Mouse (Mus musculus) liver, embryonic 11.5 days (tissue): ENCODE measurements at regions not wholly inside any gene's neighbourhood (a gene's known extent, or its start where the extent isn't known, plus 50 kb on each side); places are given as distances from the start of the nearest gene placed in this dataset.

Experiments
- ATAC-seq: fragments of 200-750 bp; cut with Nextera tagmentation; replicated peaks from 2 replicates; pipeline ENCODE4 v1.8.0; 2017; ENCODE audit warnings: moderate number of reproducible peaks, mild to moderate bottlenecking, moderate TSS enrichment, moderate library complexity; ENCODE audit not compliant: low FRiP score
- DNase-seq: peaks from one replicate; pipeline ENCODE4 v3.0.0-alpha.2; 2017; ENCODE audit warnings: low spot score
- H3K27ac ChIP-seq: fragments of 300-500 bp; sonication (generic); 2 replicates; pipeline ENCODE4 v1.5.1; 2014; ENCODE audit warnings: mild to moderate bottlenecking, low read depth, low read length, control low read depth
- H3K27me3 ChIP-seq: fragments of 300-500 bp; sonication (generic); replicated peaks from 2 replicates; pipeline ENCODE4 v1.6.1; 2014; ENCODE audit warnings: low read length, mixed read lengths; ENCODE audit not compliant: control insufficient read depth, insufficient read depth
- H3K36me3 ChIP-seq: fragments of 300-500 bp; sonication (generic); 2 replicates; pipeline ENCODE4 v1.6.1; 2014; ENCODE audit warnings: mild to moderate bottlenecking, low read length, moderate library complexity, mixed read lengths; ENCODE audit not compliant: control insufficient read depth, insufficient read depth
- H3K4me1 ChIP-seq: fragments of 300-500 bp; sonication (generic); replicated peaks from 2 replicates; pipeline ENCODE4 v1.6.1; 2014; ENCODE audit warnings: low read length, mixed read lengths; ENCODE audit not compliant: control insufficient read depth, insufficient read depth
- H3K4me2 ChIP-seq: fragments of 300-500 bp; sonication (generic); 2 replicates; pipeline ENCODE4 v1.6.1; 2014; ENCODE audit warnings: mild to moderate bottlenecking, control low read depth, moderate library complexity
- H3K4me3 ChIP-seq: fragments of 300-500 bp; sonication (generic); 2 replicates; pipeline ENCODE4 v1.5.1; 2014; ENCODE audit warnings: low read depth, low read length, control low read depth
- H3K9ac ChIP-seq: fragments of 300-500 bp; sonication (generic); 2 replicates; pipeline ENCODE4 v1.6.1; 2014; ENCODE audit warnings: low read depth, low read length, control low read depth
- H3K9me3 ChIP-seq: fragments of 300-500 bp; sonication (generic); 2 replicates; pipeline ENCODE4 v1.6.1; 2016; ENCODE audit warnings: low read length, inconsistent platforms, mixed read lengths; ENCODE audit not compliant: control insufficient read depth
- WGBS: fragments of 180-500 bp; shearing (Covaris S2); extraction: QIAGEN DNeasy Blood & Tissue Kit; methylation state at CpG from one replicate; pipeline ENCODE4 v1.1.7; 2014; 5-methylcytosine and 5-hydroxymethylcytosine counted together

- Histone ChIP-seq H3K4me1 (peaks cover 5% of the 10 kb centered on the region; the same call in 1 of the 2 replicates), H3K9ac (no peak overlapping the region), H3K4me3 (no peak overlapping the region), H3K27ac (no peak overlapping the region), H3K4me2 (no peak overlapping the region), H3K9me3 (no peaks in the 10 kb centered on the region), H3K36me3 (no peaks in the 10 kb centered on the region), H3K27me3 (no peaks in the 10 kb centered on the region)
- no peak for DNase-seq
- no peak for ATAC-seq
- WGBS = 88% methylated on average over 6 of the region's 6 CpGs
Measured at GRCm38 (mm10) chr10:17538944-17539533, 184.0 kb upstream of the Cited2 start.

- no peak overlapping the region for H3K4me2 ChIP-seq
- H3K27ac ChIP-seq = no peak overlapping the region
- ATAC-seq (no peak), DNase-seq (no peak)
- no peaks in the 10 kb centered on the region for H3K27me3 ChIP-seq
- no peaks in the 10 kb centered on the region for H3K36me3 ChIP-seq
- no peak overlapping the region for H3K4me3 ChIP-seq
- no peaks in the 10 kb centered on the region for H3K9me3 ChIP-seq
- no peak overlapping the region for H3K9ac ChIP-seq
- peaks cover 5% of the 10 kb centered on the region; the same call in 1 of the 2 replicates for H3K4me1 ChIP-seq
- 51% methylated on average over 6 of the region's 6 CpGs for WGBS
Measured at GRCm38 (mm10) chr10:17540404-17541375, 182.3 kb upstream of the Cited2 start.

GRCm38 (mm10) chr10:17542104-17542846, 180.7 kb upstream of the Cited2 start:
- DNase-seq = no peak
- H3K9ac ChIP-seq = no peak overlapping the region
- no peak overlapping the region for H3K27ac ChIP-seq
- H3K4me3 ChIP-seq = no peak overlapping the region
- 86% methylated on average over 8 of the region's 8 CpGs for WGBS
- ATAC-seq = no peak
- H3K27me3 ChIP-seq = no peaks in the 10 kb centered on the region
- no peaks in the 10 kb centered on the region for H3K9me3 ChIP-seq
- peaks cover 5% of the 10 kb centered on the region; the same call in 1 of the 2 replicates for H3K4me1 ChIP-seq
- no peaks in the 10 kb centered on the region for H3K36me3 ChIP-seq
- no peak overlapping the region for H3K4me2 ChIP-seq

DNA sequence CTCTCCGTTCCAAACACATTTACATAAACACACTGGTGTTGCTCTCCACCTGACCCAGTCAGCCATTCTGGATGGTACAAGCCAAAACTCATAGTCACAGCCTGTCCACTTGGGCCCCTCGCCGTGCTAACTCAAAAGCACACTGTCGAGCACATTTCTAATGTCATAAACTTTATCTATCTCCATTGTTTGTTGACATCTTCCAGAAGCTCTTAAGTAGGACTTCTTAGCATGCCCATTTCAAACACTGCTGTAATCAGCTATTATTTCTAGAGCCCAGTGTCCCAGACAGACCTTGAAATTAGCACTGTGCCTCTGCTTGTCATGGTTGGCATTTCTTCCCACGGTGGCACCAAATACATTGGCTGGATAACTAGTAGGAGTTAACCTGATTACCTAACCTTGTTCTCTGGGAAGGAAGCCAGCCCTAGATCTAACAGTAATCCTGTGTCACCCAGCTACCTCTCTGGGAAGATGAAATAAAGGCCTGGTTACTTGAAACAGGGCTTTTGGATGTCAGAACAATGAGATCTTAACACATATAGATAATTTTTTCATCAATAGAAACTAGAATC, 180.1 kb upstream of the Cited2 start:
- no peaks in the 10 kb centered on the region for H3K27me3 ChIP-seq
- no peaks in the 10 kb centered on the region for H3K9me3 ChIP-seq
- H3K36me3 ChIP-seq = no peaks in the 10 kb centered on the region
- no peak overlapping the region for H3K4me3 ChIP-seq
- H3K9ac ChIP-seq = no peak overlapping the region
- peaks cover 5% of the 10 kb centered on the region; the same call in 1 of the 2 replicates for H3K4me1 ChIP-seq
- DNase-seq (no peak), ATAC-seq (no peak)
- no peak overlapping the region for H3K27ac ChIP-seq
- 80% methylated on average over 5 of the region's 5 CpGs for WGBS
- H3K4me2 ChIP-seq = no peak overlapping the region

DNA sequence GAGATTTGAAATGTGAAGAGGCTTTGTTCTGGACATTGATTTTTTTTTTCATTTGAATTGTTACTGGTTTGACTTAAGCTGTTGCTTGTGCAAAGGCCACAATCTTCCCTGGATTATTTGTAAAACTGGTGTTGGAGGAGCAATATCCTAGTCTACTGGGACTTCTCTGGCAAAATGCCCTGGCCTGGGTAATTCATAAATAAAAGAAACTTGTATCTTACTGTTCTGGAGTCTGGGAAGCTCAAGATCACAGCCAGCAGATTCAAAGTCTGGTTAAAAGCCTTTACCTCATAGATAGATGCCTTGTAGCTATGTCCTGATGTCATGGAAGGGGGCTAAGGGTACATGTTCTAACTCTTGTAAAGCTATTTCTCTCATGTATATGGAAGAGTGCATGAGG, 177.7 kb upstream of the Cited2 start:
- Histone ChIP-seq H3K36me3 (no peaks in the 10 kb centered on the region), H3K4me1 (peaks cover 7% of the 10 kb centered on the region), H3K27me3 (no peaks in the 10 kb centered on the region), H3K9me3 (no peaks in the 10 kb centered on the region), H3K27ac (no peak overlapping the region), H3K4me2 (no peak overlapping the region), H3K9ac (no peak overlapping the region), H3K4me3 (no peak overlapping the region)
- DNase-seq (no peak), ATAC-seq (no peak)

GRCm38 (mm10) chr10:17547986-17548385, 175.0 kb upstream of the Cited2 start:
- no peak for DNase-seq
- H3K27ac ChIP-seq = no peak overlapping the region
- no peak overlapping the region for H3K9ac ChIP-seq
- H3K36me3 ChIP-seq = no peaks in the 10 kb centered on the region
- H3K4me3 ChIP-seq = no peak overlapping the region
- no peak for ATAC-seq
- no peaks in the 10 kb centered on the region for H3K9me3 ChIP-seq
- H3K4me2 ChIP-seq = no peak overlapping the region
- H3K4me1 ChIP-seq = peaks cover 3% of the 10 kb centered on the region; the same call in 1 of the 2 replicates
- no peaks in the 10 kb centered on the region for H3K27me3 ChIP-seq
- 84% methylated on average over 3 of the region's 3 CpGs for WGBS

DNA sequence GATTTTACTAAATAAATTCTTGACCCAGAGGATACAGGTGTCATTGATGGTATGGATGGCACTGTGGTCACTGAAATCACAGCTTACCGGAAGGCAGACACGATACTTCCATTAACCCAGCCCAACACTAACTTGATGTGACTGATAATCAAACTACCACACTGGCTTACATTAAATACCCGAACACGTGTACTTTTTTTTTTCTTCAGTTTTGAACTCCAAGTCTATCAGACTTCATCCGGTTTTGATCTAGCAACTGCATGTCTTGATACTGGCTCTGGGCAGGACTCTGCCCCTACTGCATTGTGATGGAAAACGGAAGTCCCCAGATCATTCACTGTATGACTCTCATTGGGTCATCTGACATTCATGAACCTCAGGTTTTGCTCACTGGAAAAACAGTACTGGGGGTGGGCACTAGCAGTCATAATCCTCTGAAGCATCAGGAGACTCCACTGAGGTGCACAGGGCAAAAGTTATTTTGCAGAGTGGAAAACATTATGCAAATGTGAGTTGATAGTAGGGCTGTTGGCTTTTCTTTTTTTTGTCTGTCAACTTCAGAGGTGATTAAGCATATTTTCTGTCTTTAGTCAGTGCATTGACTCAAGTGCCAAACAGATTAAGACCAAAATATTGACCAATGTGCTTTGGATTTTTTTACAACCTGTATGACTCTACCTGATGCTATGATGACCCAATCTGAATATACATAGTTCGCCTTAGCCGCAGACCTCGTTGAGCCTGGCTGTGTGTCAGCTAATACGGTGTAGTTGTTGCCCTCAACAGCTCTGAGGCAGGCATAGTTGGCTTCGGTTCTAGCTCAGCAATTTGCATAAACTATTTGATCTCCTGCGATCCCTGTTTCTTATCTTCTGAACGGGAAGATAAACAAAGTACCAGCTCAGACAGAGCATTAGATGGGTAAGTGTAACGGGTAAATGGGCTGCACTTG, 174.1 kb upstream of the Cited2 start:
- DNase-seq (no peak), ATAC-seq (no peak)
- Histone ChIP-seq H3K27me3 (no peaks in the 10 kb centered on the region), H3K36me3 (no peaks in the 10 kb centered on the region), H3K27ac (no peak overlapping the region), H3K4me3 (no peak overlapping the region), H3K4me1 (peaks cover 3% of the 10 kb centered on the region; the same call in 1 of the 2 replicates), H3K9ac (no peak overlapping the region), H3K4me2 (no peak overlapping the region), H3K9me3 (no peaks in the 10 kb centered on the region)
- 71% methylated on average over 14 of the region's 14 CpGs for WGBS
